Mouse (Mus musculus): ENCODE measurements around the gene Idh2. TPM values are rescaled to one million over a fixed set of nuclear protein-coding genes. Genes with fewer than 3 reads are reported as not detected.

Gene Idh2
- polyA plus RNA-seq, 1 experiment from 2014 or later = 299 TPM

DNA sequence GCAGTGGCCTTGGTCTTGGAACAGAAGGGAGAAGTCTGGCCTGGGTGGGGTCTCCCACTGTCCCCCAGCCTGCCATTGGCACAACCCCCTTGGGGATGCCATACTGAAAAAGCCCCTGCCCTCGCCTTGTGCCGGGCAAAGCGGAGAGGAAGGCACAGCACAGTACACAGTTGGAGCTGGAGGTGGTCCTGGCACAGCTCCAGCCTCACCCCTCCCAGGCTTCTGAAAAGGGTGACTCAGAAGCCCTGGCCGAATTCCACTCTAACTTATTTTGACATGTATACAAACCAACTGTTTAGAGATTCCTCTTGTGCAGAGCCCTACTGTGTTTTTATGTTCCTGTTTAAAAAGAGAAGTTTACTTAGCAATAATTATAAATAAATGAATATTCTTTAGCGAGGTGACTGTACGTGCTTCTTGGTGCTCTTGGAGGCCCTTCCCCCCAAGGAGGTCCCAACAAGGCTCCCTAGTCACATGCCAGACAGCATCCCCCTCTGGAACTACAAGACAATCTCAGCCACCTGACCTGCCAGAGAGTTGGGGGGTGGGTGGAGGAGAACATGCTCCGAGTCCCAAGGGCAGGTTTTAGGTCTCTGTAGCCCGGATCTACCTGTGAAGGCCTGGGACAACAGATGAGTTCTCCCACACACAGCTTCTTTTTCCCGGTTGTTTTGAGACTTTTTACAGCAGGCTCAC lies 22.7 kb downstream of the Idh2 start:
- H3K4me3 ChIP-seq = no peak overlapping the region
- H3K27me3 ChIP-seq (replicated peaks) = no peaks in the 10 kb centered on the region
- H3K36me3 ChIP-seq = peaks cover 96% of the 10 kb centered on the region
- H3K4me2 ChIP-seq (replicated peaks) = no peak overlapping the region
- no peak overlapping the region for H3K27ac ChIP-seq
- WGBS = 75% methylated on average over 9 of the region's 9 CpGs
- H3K9ac ChIP-seq = no peak overlapping the region
- 0 out of 2 replicates have a peak, but pooled peaks cover 3% of the 10 kb centered on the region for H3K4me1 ChIP-seq
- no peaks in the 10 kb centered on the region for H3K9me3 ChIP-seq
- ATAC-seq (ENCODE audit: low FRiP score, low read depth) = no peak

DNA sequence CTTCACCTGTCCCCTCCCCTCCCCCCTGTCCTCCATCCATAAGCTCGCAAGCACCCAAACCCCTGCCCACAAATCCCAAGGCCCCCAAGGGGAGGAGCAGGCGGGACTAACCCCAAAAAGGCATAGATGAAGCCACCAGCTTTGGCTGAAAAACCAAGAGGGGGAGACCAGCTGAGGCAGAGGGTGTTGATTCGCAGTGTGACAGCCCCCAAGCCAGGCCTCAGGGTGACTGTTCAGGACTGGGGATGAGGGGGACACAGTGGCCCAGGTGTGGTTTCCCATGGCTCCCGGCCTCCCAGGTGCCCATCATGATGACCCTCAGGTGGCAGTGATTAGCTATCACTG lies 23.4 kb downstream of the Idh2 start:
- Histone ChIP-seq H3K9me3 (no peaks in the 10 kb centered on the region), H3K4me1 (0 out of 2 replicates have a peak, but pooled peaks cover 3% of the 10 kb centered on the region), H3K9ac (no peak overlapping the region), H3K36me3 (peaks cover 96% of the 10 kb centered on the region), H3K27me3 (replicated peaks) (no peaks in the 10 kb centered on the region), H3K4me2 (replicated peaks) (no peak overlapping the region), H3K4me3 (no peak overlapping the region), H3K27ac (no peak overlapping the region)
- no peak for ATAC-seq (ENCODE audit: low FRiP score, low read depth)
- WGBS = 87% methylated on average over 4 of the region's 4 CpGs

DNA sequence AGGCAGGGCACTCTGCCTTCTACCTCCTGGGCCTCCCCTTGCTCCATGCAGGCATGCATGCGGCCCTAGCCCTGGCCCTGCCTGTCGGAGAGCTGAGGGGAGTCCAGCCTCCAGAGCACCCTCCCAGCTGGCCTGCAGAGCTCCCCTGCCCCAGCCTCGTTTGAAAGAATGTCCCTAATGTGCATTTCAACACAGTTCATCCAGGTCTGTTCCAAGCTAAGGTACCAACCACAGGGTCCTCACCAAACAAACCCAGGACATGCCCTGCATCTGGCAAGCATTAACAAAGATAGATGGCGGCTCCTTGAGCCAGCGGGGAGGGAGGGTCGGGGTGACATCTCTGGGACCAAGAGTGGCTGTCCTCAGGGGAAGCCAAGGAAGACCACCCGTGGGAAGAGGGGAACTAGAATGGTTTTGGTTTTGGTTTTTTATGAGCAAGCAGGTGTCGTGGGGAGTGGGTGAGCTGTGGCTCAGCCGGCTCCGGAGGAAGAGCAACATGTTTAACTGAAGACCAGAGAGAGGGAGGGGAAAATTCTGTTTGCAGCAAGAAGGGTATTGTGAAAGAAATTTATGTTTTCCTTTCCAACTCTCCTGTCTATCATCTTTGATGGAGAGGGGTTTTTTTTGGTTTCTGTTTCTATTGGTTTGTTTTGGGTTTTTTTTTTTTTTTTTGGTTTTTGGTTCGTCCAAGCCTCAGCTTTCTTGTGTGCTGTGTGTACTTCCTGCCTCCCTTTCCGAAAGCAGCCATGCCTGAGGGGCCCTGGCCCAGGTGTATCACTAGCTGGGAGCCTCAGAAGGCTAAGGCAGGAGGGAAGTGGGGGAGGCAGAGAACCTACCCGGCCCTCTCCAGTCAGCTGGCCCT lies 24.0 kb downstream of the Idh2 start:
- peaks cover 96% of the 10 kb centered on the region for H3K36me3 ChIP-seq

DNA sequence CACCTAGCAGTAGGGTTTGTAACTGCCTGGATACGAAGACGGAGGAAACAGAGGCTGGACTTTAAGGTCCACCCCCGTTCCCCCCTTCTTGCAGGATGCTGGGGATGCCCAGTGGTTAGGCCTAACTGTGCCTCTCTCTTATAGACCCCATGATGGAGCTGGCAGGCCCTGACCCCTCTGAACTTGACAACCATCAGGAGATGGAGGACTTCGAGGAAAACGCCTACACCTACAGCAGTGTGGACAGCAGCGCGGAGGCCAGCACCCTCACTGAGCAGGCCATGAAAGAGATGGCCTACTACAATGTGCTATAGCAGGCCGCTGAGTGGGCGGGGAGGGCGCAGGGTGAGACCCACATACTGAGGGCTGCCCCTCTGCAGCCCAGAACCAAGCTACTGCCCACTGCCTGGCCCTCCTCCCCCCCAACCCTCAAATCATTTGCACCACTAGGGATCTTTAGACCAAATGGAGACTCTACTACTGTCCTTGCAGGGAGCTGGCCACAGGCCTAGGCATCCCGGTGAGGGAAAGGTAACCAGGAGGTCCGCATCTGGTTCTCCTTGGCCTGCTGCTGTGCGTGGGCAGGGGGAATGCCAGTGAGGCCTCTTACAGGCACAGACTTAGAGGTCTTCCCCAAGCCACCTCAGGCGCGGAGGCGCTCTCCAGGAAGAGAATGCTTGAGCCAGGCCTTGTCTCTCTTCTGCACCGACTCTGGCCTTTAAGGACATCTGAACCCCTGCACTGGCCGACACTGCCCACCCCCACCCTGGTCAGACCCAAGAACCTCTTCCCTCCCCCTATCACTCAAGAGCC lies 24.8 kb downstream of the Idh2 start:
- Histone ChIP-seq H3K9ac (no peak overlapping the region), H3K4me1 (0 out of 2 replicates have a peak, but pooled peaks cover 3% of the 10 kb centered on the region), H3K27ac (no peak overlapping the region), H3K36me3 (peaks cover 94% of the 10 kb centered on the region), H3K4me2 (replicated peaks) (no peak overlapping the region), H3K9me3 (no peaks in the 10 kb centered on the region), H3K27me3 (replicated peaks) (no peaks in the 10 kb centered on the region), H3K4me3 (no peak overlapping the region)
- ATAC-seq (ENCODE audit: low FRiP score, low read depth) = no peak
- 89% methylated on average over 18 of the region's 18 CpGs for WGBS

More for the DNA sequence above, 24.0 kb downstream of the Idh2 start:
- ATAC-seq (ENCODE audit: low FRiP score, low read depth) = no peak
- 68% methylated on average over 13 of the region's 13 CpGs for WGBS
- 0 out of 2 replicates have a peak, but pooled peaks cover 3% of the 10 kb centered on the region for H3K4me1 ChIP-seq
- H3K27me3 ChIP-seq (replicated peaks) = no peaks in the 10 kb centered on the region
- no peak overlapping the region for H3K9ac ChIP-seq
- no peak overlapping the region for H3K4me3 ChIP-seq
- no peak overlapping the region for H3K4me2 ChIP-seq (replicated peaks)
- no peak overlapping the region for H3K27ac ChIP-seq
- no peaks in the 10 kb centered on the region for H3K9me3 ChIP-seq

DNA sequence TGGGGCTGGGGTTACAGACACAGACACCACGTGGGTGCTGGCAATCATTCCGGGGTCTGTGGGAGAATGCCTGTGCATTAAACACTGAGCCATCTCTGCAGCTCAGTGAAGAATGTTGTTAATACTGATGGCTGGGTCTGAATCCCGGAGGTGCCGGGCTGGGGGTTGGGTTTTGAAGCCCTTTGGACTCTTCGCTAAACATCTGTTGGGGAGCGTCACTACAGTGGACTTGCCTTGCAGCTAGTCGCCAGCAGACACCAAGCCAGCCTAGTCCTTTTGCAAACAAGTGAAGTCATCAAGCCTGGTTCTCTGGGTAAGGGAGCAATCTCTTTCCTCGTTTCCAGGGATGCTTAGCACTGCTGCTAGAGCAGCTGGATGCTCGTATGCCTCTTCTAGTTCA lies 27.0 kb downstream of the Idh2 start:
- no peak for ATAC-seq (ENCODE audit: low FRiP score, low read depth)
- WGBS = 89% methylated on average over 9 of the region's 9 CpGs

DNA sequence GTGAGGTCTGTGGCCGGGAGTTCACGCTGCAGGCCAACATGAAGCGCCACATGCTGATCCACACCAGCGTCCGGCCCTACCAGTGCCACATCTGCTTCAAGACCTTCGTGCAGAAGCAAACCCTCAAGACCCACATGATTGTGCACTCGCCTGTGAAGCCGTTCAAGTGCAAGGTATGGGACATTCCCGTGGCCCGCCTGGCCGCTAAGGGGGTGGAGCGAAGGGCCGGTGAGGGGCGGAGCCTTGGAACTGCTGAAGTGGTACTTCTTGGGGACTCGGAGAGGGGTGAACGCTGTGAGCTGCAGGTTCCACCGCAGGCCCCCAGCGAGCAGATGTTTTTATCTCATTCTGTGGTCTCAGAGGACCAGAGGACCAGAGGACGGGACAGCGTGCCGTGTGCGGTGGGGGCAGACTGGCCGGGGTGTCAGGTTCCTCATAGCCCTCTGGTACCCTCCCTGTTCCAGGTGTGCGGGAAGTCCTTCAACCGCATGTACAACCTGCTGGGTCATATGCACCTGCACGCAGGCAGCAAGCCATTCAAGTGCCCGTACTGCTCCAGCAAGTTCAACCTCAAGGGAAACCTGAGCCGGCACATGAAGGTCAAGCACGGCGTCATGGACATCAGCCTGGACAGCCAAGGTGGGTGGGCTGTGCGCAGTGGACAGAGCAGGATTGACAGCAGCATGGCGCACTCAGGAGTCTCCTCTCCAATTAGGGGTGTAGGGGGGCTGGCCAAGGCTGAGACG lies 29.0 kb downstream of the Idh2 start:
- WGBS = 85% methylated on average over 33 of the region's 33 CpGs
- Histone ChIP-seq H3K4me2 (replicated peaks) (no peak overlapping the region), H3K9me3 (no peaks in the 10 kb centered on the region), H3K4me3 (no peak overlapping the region), H3K4me1 (no peaks in the 10 kb centered on the region), H3K27me3 (replicated peaks) (no peaks in the 10 kb centered on the region), H3K36me3 (peaks cover 78% of the 10 kb centered on the region), H3K27ac (no peak overlapping the region), H3K9ac (no peak overlapping the region)
- no peak for ATAC-seq (ENCODE audit: low FRiP score, low read depth)

More for the DNA sequence above, 27.0 kb downstream of the Idh2 start:
- Histone ChIP-seq H3K9me3 (no peaks in the 10 kb centered on the region), H3K4me1 (0 out of 2 replicates have a peak, but pooled peaks cover 3% of the 10 kb centered on the region), H3K36me3 (peaks cover 76% of the 10 kb centered on the region), H3K9ac (no peak overlapping the region), H3K4me2 (replicated peaks) (no peak overlapping the region), H3K27me3 (replicated peaks) (no peaks in the 10 kb centered on the region), H3K4me3 (no peak overlapping the region), H3K27ac (no peak overlapping the region)

DNA sequence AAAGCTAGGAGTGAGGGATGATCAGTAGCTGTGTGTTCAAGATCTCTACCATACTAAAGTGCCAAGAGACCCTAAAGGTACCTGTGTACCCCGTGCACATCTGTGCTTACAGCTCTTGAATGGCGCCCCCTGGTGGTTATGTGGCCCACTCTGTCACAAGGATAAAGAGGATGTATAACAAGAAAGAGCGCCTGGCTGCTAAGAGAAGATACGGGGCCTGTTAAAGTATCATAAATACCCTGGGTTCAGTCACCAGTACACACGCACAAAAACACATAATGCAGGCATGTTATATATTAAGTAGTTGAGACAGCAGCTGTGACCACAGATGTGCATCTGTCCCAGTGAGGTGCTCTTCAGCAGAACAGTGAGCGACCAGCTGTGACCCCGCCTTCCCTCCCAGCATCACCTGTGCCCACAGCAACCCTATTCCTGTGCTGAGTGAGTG lies 30.7 kb downstream of the Idh2 start:
- no peak overlapping the region for H3K4me2 ChIP-seq (replicated peaks)
- H3K9ac ChIP-seq = no peak overlapping the region
- H3K36me3 ChIP-seq = peaks cover 63% of the 10 kb centered on the region
- no peaks in the 10 kb centered on the region for H3K4me1 ChIP-seq
- WGBS = 50% methylated on average over 7 of the region's 7 CpGs
- H3K27me3 ChIP-seq (replicated peaks) = no peaks in the 10 kb centered on the region
- H3K4me3 ChIP-seq = no peak overlapping the region
- H3K9me3 ChIP-seq = no peaks in the 10 kb centered on the region
- ATAC-seq (ENCODE audit: low FRiP score, low read depth) = 0 out of 2 replicates have a peak, but pooled peaks have one; percentile 30
- H3K27ac ChIP-seq = no peak overlapping the region

DNA sequence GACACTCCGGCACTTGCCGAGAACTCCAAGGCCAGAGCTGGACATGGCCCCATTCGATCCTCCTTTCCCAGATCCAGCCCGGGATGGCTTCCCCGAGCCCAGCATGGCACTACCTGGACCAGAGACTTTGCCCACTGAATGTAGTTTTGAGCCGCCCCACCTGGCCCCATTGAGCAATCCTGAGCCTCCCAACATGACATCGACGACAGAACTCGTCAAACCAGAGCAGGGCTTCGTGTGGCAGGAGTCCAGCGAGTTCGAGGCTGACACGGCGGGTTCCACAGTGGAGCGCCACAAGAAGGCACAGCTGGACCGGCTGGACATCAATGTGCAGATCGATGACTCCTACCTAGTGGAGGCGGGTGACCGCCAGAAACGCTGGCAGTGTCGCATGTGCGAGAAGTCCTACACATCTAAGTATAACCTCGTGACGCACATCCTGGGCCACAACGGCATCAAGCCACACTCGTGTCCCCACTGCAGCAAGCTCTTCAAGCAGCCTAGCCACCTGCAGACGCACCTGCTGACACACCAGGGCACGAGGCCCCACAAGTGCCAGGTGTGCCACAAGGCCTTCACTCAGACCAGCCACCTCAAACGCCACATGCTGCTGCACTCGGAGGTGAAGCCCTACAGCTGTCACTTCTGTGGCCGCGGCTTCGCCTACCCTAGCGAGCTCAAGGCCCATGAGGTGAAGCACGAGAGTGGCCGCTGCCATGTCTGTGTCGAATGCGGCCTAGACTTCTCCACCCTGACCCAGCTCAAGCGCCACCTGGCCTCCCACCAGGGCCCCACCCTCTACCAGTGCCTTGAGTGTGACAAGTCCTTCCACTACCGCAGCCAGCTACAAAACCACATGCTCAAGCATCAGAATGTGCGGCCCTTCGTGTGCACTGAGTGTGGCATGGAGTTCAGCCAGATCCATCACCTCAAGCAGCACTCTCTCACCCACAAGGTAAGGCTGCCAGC lies 33.3 kb downstream of the Idh2 start:
- ATAC-seq (ENCODE audit: low FRiP score, low read depth) = no peak
- no peak overlapping the region for H3K27ac ChIP-seq
- H3K4me2 ChIP-seq (replicated peaks) = no peak overlapping the region
- peaks cover 14% of the 10 kb centered on the region for H3K4me1 ChIP-seq
- WGBS = 94% methylated on average over 42 of the region's 42 CpGs
- H3K36me3 ChIP-seq = peaks cover 38% of the 10 kb centered on the region
- H3K27me3 ChIP-seq (replicated peaks) = no peaks in the 10 kb centered on the region
- H3K4me3 ChIP-seq = no peak overlapping the region
- H3K9me3 ChIP-seq = no peaks in the 10 kb centered on the region
- H3K9ac ChIP-seq = no peak overlapping the region

DNA sequence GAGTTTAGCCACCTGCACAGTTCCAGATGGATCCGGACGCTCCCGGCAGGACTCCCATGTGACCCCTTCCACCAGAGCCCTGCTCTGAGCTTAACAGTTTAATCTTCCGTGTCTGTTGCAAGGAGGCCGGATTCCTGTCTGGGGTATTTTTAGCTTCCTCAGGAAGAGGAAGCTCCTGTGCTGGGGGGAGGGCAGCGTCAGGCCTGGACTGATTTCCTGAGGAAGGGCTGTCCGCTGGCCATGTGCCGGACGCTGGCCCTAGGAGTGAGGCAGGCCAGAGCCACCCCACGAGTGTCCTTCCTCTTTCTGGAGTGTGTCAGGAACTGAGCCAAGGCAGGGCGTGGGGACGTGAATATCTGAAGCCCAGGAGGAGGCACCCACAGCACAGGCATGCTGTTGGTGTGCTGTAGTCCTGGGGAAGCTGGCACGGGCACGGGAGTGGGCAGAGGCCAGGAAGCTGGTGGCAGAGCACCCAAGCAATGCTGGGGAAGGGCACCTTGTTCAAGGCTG lies 36.3 kb downstream of the Idh2 start:
- no peaks in the 10 kb centered on the region for H3K9me3 ChIP-seq
- H3K27ac ChIP-seq = 0 out of 2 replicates have a peak overlapping the region, but pooled peaks have one; percentile 26
- H3K9ac ChIP-seq = no peak overlapping the region
- no peaks in the 10 kb centered on the region for H3K27me3 ChIP-seq (replicated peaks)
- H3K4me3 ChIP-seq = no peak overlapping the region
- H3K4me2 ChIP-seq (replicated peaks) = no peak overlapping the region
- WGBS = 57% methylated on average over 14 of the region's 14 CpGs
- no peak for ATAC-seq (ENCODE audit: low FRiP score, low read depth)
- peaks cover 45% of the 10 kb centered on the region for H3K4me1 ChIP-seq
- H3K36me3 ChIP-seq = peaks cover 24% of the 10 kb centered on the region

DNA sequence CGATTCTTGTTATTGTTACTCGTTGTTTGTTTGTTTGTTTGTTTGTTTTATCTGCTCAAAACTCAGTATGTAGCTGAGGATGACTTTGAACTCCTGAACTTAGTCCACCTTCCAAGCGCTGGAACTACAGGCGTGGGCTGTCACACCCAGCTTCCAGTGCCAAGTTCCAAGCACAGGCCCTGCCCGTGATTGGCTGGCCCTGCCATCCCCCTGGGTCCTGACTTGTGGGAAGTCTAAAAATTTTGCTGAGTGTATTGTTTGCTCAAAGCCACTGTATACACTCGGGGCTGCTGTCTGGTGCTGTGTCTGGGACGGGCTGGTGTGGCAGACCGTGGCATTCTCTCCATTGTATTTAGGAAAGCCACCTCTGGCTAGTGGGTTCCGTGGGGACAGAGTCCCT lies 37.4 kb downstream of the Idh2 start:
- Histone ChIP-seq H3K27ac (no peak overlapping the region), H3K4me2 (replicated peaks) (no peak overlapping the region), H3K9me3 (no peaks in the 10 kb centered on the region), H3K4me3 (no peak overlapping the region), H3K27me3 (replicated peaks) (no peaks in the 10 kb centered on the region), H3K9ac (no peak overlapping the region), H3K4me1 (peaks cover 48% of the 10 kb centered on the region), H3K36me3 (peaks cover 18% of the 10 kb centered on the region)
- 73% methylated on average over 9 of the region's 9 CpGs for WGBS
- no peak for ATAC-seq (ENCODE audit: low FRiP score, low read depth)

Measured in neural tube, embryonic 12.5 days (tissue).